Mouse (Mus musculus) lung, adult 2 months (tissue): Measurements from ENCODE around the gene Slc25a21. TPM values are rescaled to one million over a fixed set of nuclear protein-coding genes. Genes with fewer than 3 reads are reported as not detected.

Experiments
- DNase-seq: peaks from one replicate; pipeline ENCODE4 v3.0.0; 2022
- H3K4me1 ChIP-seq: fragments of 200-500 bp; 2 replicates; pipeline ENCODE4 v1.6.1; 2011; ENCODE audit warnings: low read length; ENCODE audit not compliant: control insufficient read depth, insufficient read depth
- H3K4me3 ChIP-seq: fragments of 200-500 bp; replicated peaks from 2 replicates; pipeline ENCODE3; 2011; ENCODE audit warnings: low read depth, mild to moderate bottlenecking, control low read depth, low read length; ENCODE audit errors: extremely low read depth
- CTCF ChIP-seq: fragments of 200-500 bp; IDR thresholded peaks from 2 replicates; pipeline ENCODE4 v1.5.1; 2011; ENCODE audit warnings: mild to moderate bottlenecking, low read length, control low read depth; ENCODE audit not compliant: insufficient read depth
- POLR2A ChIP-seq: fragments of 200-500 bp; IDR thresholded peaks from 2 replicates; pipeline ENCODE4 v1.6.1; 2011; ENCODE audit warnings: low read depth, mild to moderate bottlenecking, control low read depth, low read length, borderline replicate concordance; ENCODE audit errors: extremely low read depth
- WGBS: fragments of 180-500 bp; shearing (Covaris S2); methylation state at CpG from one replicate; pipeline ENCODE4 v1.1.7; 2018; 5-methylcytosine and 5-hydroxymethylcytosine counted together
- polyA plus RNA-seq: library from polyadenylated mRNA; depleted of rRNA; stranded (reverse); fragments of >200 nt; gene quantifications from 2 replicates; pipeline ENCODE4 v1.2.3, GENCODE M21; 2012

Gene Slc25a21
- polyA plus RNA-seq, 1 experiment = 0.04 TPM

GRCm38 (mm10) chr12:56822122-56822521 is 375.1 kb downstream of the Slc25a21 start:
- H3K4me3 ChIP-seq = no peak overlapping the region
- DNase-seq = no peak
- 46% methylated on average over 2 of the region's 2 CpGs for WGBS
- H3K4me1 ChIP-seq = no peaks in the 10 kb centered on the region
- TF ChIP-seq POLR2A (no peak), CTCF (no peak)

GRCm38 (mm10) chr12:56820604-56821003 is 376.7 kb downstream of the Slc25a21 start:
- no peak for DNase-seq
- H3K4me1 ChIP-seq = no peaks in the 10 kb centered on the region
- TF ChIP-seq POLR2A (no peak), CTCF (no peak)
- 78% methylated on average over 2 of the region's 2 CpGs for whole genome bisulfite sequencing
- no peak overlapping the region for H3K4me3 ChIP-seq

- Histone ChIP-seq H3K4me3 (no peak overlapping the region), H3K4me1 (no peaks in the 10 kb centered on the region)
- TF ChIP-seq POLR2A (no peak), CTCF (no peak)
- WGBS = 21% methylated on average over 2 of the region's 2 CpGs
- no peak for DNase-seq
Measured at GRCm38 (mm10) chr12:56807483-56807882, 389.8 kb downstream of the Slc25a21 start.

- Histone ChIP-seq H3K4me1 (no peaks in the 10 kb centered on the region), H3K4me3 (no peak overlapping the region)
- no peak for DNase-seq
- WGBS = 56% methylated on average over 2 of the region's 2 CpGs
- TF ChIP-seq POLR2A = no peak
- no peak for TF ChIP-seq CTCF
Measured at GRCm38 (mm10) chr12:56807078-56807477, 390.2 kb downstream of the Slc25a21 start.

- Histone ChIP-seq H3K4me3 (no peak overlapping the region), H3K4me1 (no peaks in the 10 kb centered on the region)
- no peak for TF ChIP-seq POLR2A
- TF ChIP-seq CTCF = no peak
- WGBS = 33% methylated on average over 3 of the region's 3 CpGs
- no peak for DNase-seq
Measured at GRCm38 (mm10) chr12:56804487-56804886, 392.8 kb downstream of the Slc25a21 start.

- TF ChIP-seq CTCF = no peak
- no peak for TF ChIP-seq POLR2A
- no peak for DNase-seq
- H3K4me1 ChIP-seq = no peaks in the 10 kb centered on the region
- no peak overlapping the region for H3K4me3 ChIP-seq
- 65% methylated on average over 6 of the region's 6 CpGs for WGBS
Measured at GRCm38 (mm10) chr12:56798641-56799415, 398.4 kb downstream of the Slc25a21 start.

- Histone ChIP-seq H3K4me1 (no peaks in the 10 kb centered on the region), H3K4me3 (no peak overlapping the region)
- DNase-seq = no peak
- TF ChIP-seq CTCF (no peak), POLR2A (no peak)
- WGBS = 61% methylated on average over 4 of the region's 4 CpGs
Measured at GRCm38 (mm10) chr12:56789236-56789635, 408.0 kb downstream of the Slc25a21 start.

- no peaks in the 10 kb centered on the region for H3K4me1 ChIP-seq
- DNase-seq = no peak
- H3K4me3 ChIP-seq = no peak overlapping the region
- TF ChIP-seq CTCF (no peak), POLR2A (no peak)
- WGBS = 76% methylated on average over 1 of the region's 1 CpGs
Measured at GRCm38 (mm10) chr12:56785250-56785649, 412.0 kb downstream of the Slc25a21 start.

- no peak for DNase-seq
- H3K4me1 ChIP-seq = no peaks in the 10 kb centered on the region
- WGBS = 63% methylated on average over 5 of the region's 5 CpGs
- H3K4me3 ChIP-seq = no peak overlapping the region
- TF ChIP-seq POLR2A = no peak
Measured at GRCm38 (mm10) chr12:56781196-56781595, 416.1 kb downstream of the Slc25a21 start.

GRCm38 (mm10) chr12:56779621-56780020 is 417.7 kb downstream of the Slc25a21 start:
- Histone ChIP-seq H3K4me3 (no peak overlapping the region), H3K4me1 (no peaks in the 10 kb centered on the region)
- 73% methylated on average over 3 of the region's 3 CpGs for WGBS
- TF ChIP-seq POLR2A = no peak
- no peak for TF ChIP-seq CTCF
- DNase-seq = no peak

GRCm38 (mm10) chr12:56773941-56774340 is 423.3 kb downstream of the Slc25a21 start:
- H3K4me1 ChIP-seq = no peaks in the 10 kb centered on the region
- TF ChIP-seq CTCF = no peak
- TF ChIP-seq POLR2A = no peak
- H3K4me3 ChIP-seq = no peak overlapping the region
- 49% methylated on average over 6 of the region's 6 CpGs for WGBS
- no peak for DNase-seq
